Comparison of ENCODE assay signal across 8 mouse cellular contexts in genomic region chr15:83204731-83205451, GRCm38 (mm10). TPM values are rescaled to one million over a fixed set of nuclear protein-coding genes. Genes with fewer than 3 reads are reported as not detected.
A peak's percentile ranks its signal among the peaks of the same experiment; 100 is the strongest.
DNase-seq lines count a peak whose midpoint lies in the region; ATAC-seq and TF ChIP-seq lines count a peak whose summit lies in the region.

No protein-coding gene starts in this region.

- TF ChIP-seq CTCF in lung, postnatal 0 days (IDR thresholded peaks at IDR 0.05), result peak; percentile 82

- no peak overlapping the region for H3K9ac ChIP-seq in embryonic facial prominence, embryonic 14.5 days (ENCODE audit: low read depth, low read length)
- H3K9ac ChIP-seq in hindbrain, embryonic 12.5 days, result no peak overlapping the region
- H3K9ac ChIP-seq in lung, postnatal 0 days (replicated peaks; ENCODE audit: low read depth), result no peak overlapping the region

- H3K27ac ChIP-seq in embryonic facial prominence, embryonic 14.5 days (replicated peaks; ENCODE audit: low read depth, low read length), result no peak overlapping the region
- H3K27ac ChIP-seq in hindbrain, embryonic 12.5 days, result no peak overlapping the region
- H3K27ac ChIP-seq in lung, postnatal 0 days (ENCODE audit: low read length), result no peak overlapping the region

- ATAC-seq in embryonic facial prominence, embryonic 14.5 days (ENCODE audit: low read depth), result no peak
- ATAC-seq in hindbrain, embryonic 12.5 days (ENCODE audit: low FRiP score), result 0 out of 2 replicates have a peak, but pooled peaks have one; percentile 8
- ATAC-seq in lung, postnatal 0 days, result peak; percentile 57

- no peak overlapping the region for H3K4me3 ChIP-seq in embryonic facial prominence, embryonic 14.5 days (ENCODE audit: low read depth, low read length)
- no peak overlapping the region for H3K4me3 ChIP-seq in hindbrain, embryonic 12.5 days
- no peak overlapping the region for H3K4me3 ChIP-seq in lung, postnatal 0 days (ENCODE audit: low read depth, low read length)

- WGBS in embryonic facial prominence, embryonic 14.5 days, result 33% methylated on average over 9 of the region's 10 CpGs
- 28% methylated on average over 10 of the region's 10 CpGs for WGBS in hindbrain, embryonic 12.5 days
- WGBS in lung, postnatal 0 days, result 36% methylated on average over 7 of the region's 10 CpGs

- no peak for TF ChIP-seq EP300 in lung, postnatal 0 days (IDR thresholded peaks at IDR 0.05)

- H3K36me3 ChIP-seq in embryonic facial prominence, embryonic 14.5 days (ENCODE audit: control insufficient read depth, insufficient read depth, low read length), result no peaks in the 10 kb centered on the region
- H3K36me3 ChIP-seq in hindbrain, embryonic 12.5 days, result no peaks in the 10 kb centered on the region
- H3K36me3 ChIP-seq in lung, postnatal 0 days (ENCODE audit: insufficient read depth, low read length), result no peaks in the 10 kb centered on the region

- DNase-seq in ES-CJ7 (ENCODE audit: low read depth, low spot score), result peak; percentile 80
- peak; percentile 31 to 70 for DNase-seq in adrenal gland, postnatal 36 days
- DNase-seq in embryonic facial prominence, embryonic 14.5 days (ENCODE audit: low spot score), result peak; percentile 64
- peak; percentile 50 to 63 for DNase-seq in layer of hippocampus, postnatal 10 days (ENCODE audit: low spot score in 2 of 2)
- DNase-seq in lung, postnatal 0 days (ENCODE audit: low spot score), result peak; percentile 81
- peak; percentile 16 for DNase-seq in right cerebral cortex, postnatal 25 days
- DNase-seq in testis, postnatal 10 days (ENCODE audit: low spot score), result no peak

- peak overlapping the region; percentile 28 for H3K4me2 ChIP-seq in embryonic facial prominence, embryonic 14.5 days (ENCODE audit: low read depth, low read length)
- H3K4me2 ChIP-seq in hindbrain, embryonic 12.5 days (replicated peaks), result peak overlapping the region; percentile 34
- H3K4me2 ChIP-seq in lung, postnatal 0 days (replicated peaks; ENCODE audit: low read depth, low read length), result no peak overlapping the region

- H3K27me3 ChIP-seq in embryonic facial prominence, embryonic 14.5 days (replicated peaks; ENCODE audit: control insufficient read depth, insufficient read depth, low read length), result no peaks in the 10 kb centered on the region
- H3K27me3 ChIP-seq in hindbrain, embryonic 12.5 days, result peaks cover 13% of the 10 kb centered on the region; the same call in 1 of the 2 replicates
- H3K27me3 ChIP-seq in lung, postnatal 0 days (replicated peaks; ENCODE audit: insufficient read depth, low read length), result no peaks in the 10 kb centered on the region

- peaks cover 8% of the 10 kb centered on the region for H3K4me1 ChIP-seq in embryonic facial prominence, embryonic 14.5 days (ENCODE audit: control insufficient read depth, insufficient read depth, low read length)
- H3K4me1 ChIP-seq in hindbrain, embryonic 12.5 days, result peaks cover 7% of the 10 kb centered on the region; the same call in 1 of the 2 replicates
- H3K4me1 ChIP-seq in lung, postnatal 0 days (ENCODE audit: insufficient read depth, low read depth, low read length), result no peaks in the 10 kb centered on the region; the same call in 1 of the 2 replicates

- H3K9me3 ChIP-seq in embryonic facial prominence, embryonic 14.5 days (ENCODE audit: control insufficient read depth, low read length), result no peaks in the 10 kb centered on the region
- H3K9me3 ChIP-seq in hindbrain, embryonic 12.5 days (replicated peaks), result no peaks in the 10 kb centered on the region
- H3K9me3 ChIP-seq in lung, postnatal 0 days (ENCODE audit: low read length), result no peaks in the 10 kb centered on the region

RNA-seq across cellular contexts. Expression of gene Cyb5r3, which starts 32.5 kb away (rescaled TPM):
- total RNA-seq in adrenal gland, postnatal 36 days (2021), result 100 to 1,000 TPM; 319 to 365 TPM
- polyA plus RNA-seq in embryonic facial prominence, embryonic 14.5 days (2014; fragmentation: Nextera tagmentation; extraction: Ambion mirVana), result 125 and 126 TPM in 2 replicates
- polyA plus RNA-seq in hindbrain, embryonic 12.5 days (2016; fragmentation: Nextera tagmentation; extraction: Ambion mirVana), result 148 and 154 TPM in 2 replicates
- total RNA-seq in layer of hippocampus, postnatal 10 days (2021), result 100 to 1,000 TPM; 106 to 114 TPM
- 170 and 183 TPM in 2 replicates for polyA plus RNA-seq in lung, postnatal 0 days (2015; fragmentation: Nextera tagmentation; extraction: Ambion mirVana)

RNA-seq across cellular contexts. Expression of gene A4galt, which starts 46.7 kb away (rescaled TPM):
- 10 to 100 TPM in 1 of 2 experiments, 1 to 10 TPM in 1; 6.6 to 10.9 TPM for total RNA-seq in adrenal gland, postnatal 36 days (2021)
- polyA plus RNA-seq in embryonic facial prominence, embryonic 14.5 days (2014; fragmentation: Nextera tagmentation; extraction: Ambion mirVana), result 2.3 and 2.4 TPM in 2 replicates
- 2.0 and 2.2 TPM in 2 replicates for polyA plus RNA-seq in hindbrain, embryonic 12.5 days (2016; fragmentation: Nextera tagmentation; extraction: Ambion mirVana)
- 1 to 10 TPM; 3.0 to 5.0 TPM for total RNA-seq in layer of hippocampus, postnatal 10 days (2021)
- 15.2 and 16.0 TPM in 2 replicates for polyA plus RNA-seq in lung, postnatal 0 days (2015; fragmentation: Nextera tagmentation; extraction: Ambion mirVana)

RNA-seq across cellular contexts. Expression of gene Poldip3, which starts 55.7 kb away (rescaled TPM):
- total RNA-seq in adrenal gland, postnatal 36 days (2021), result 100 to 1,000 TPM; 106 to 108 TPM
- polyA plus RNA-seq in embryonic facial prominence, embryonic 14.5 days (2014; fragmentation: Nextera tagmentation; extraction: Ambion mirVana), result 126 and 151 TPM in 2 replicates
- 163 and 168 TPM in 2 replicates for polyA plus RNA-seq in hindbrain, embryonic 12.5 days (2016; fragmentation: Nextera tagmentation; extraction: Ambion mirVana)
- 10 to 100 TPM; 82.6 to 83.2 TPM for total RNA-seq in layer of hippocampus, postnatal 10 days (2021)
- polyA plus RNA-seq in lung, postnatal 0 days (2015; fragmentation: Nextera tagmentation; extraction: Ambion mirVana), result 77.0 and 78.8 TPM in 2 replicates
